14 mouse cellular contexts compared by ENCODE assay signal in genomic region chr3:104233366-104234312, GRCm38 (mm10). TPM values are rescaled to one million over a fixed set of nuclear protein-coding genes. Genes with fewer than 3 reads are reported as not detected.
DNase-seq lines count a peak whose midpoint lies in the region; ATAC-seq and TF ChIP-seq lines count a peak whose summit lies in the region.
"Had no signal": no experiment of that assay in that cellular context is flagged by ENCODE, and none has a peak within 500 bp of the region (broad histone marks: within the 10 kb centered on the region; RNA-seq: fewer than 3 reads in every experiment).

No protein-coding gene starts in this region.

- DNase-seq in kidney, adult 2 months: peak; percentile 45
- peak; percentile 12 for DNase-seq in fibroblast of lung, adult 2 months (ENCODE audit: low read depth)
- no peak for DNase-seq in B cell, adult 2 months
- no peak for DNase-seq in layer of hippocampus, adult 2 months (ENCODE audit: low spot score in 2 of 2)
- no peak for DNase-seq in ovary, postnatal 14 days (ENCODE audit: low spot score)
- DNase-seq: cerebellum, adult 11-12 months; left cerebral cortex, postnatal 4 days; thymus, postnatal 36 days had no signal

- H3K9me3 ChIP-seq in kidney, embryonic 16.5 days (ENCODE audit: low read length): no peaks in the 10 kb centered on the region
- H3K9me3 ChIP-seq in lung, embryonic 16.5 days (ENCODE audit: control insufficient read depth, low read length): no peaks in the 10 kb centered on the region
- H3K9me3 ChIP-seq: midbrain, embryonic 10.5 days had no signal

- ATAC-seq in kidney, embryonic 16.5 days (ENCODE audit: low FRiP score, low TSS enrichment): no peak
- peak; percentile 86 for ATAC-seq in lung, embryonic 16.5 days (ENCODE audit: low read depth)
- ATAC-seq: hindbrain, embryonic 16.5 days had no signal

- H3K79me2 ChIP-seq in C2C12 (ENCODE audit: control insufficient read depth, insufficient read depth): no peaks in the 10 kb centered on the region

- H3K36me3 ChIP-seq in kidney, adult 2 months (ENCODE audit: control insufficient read depth, insufficient read depth, low read length): no peaks in the 10 kb centered on the region
- no peaks in the 10 kb centered on the region for H3K36me3 ChIP-seq in kidney, embryonic 16.5 days (ENCODE audit: insufficient read depth, low read length)
- H3K36me3 ChIP-seq in C2C12 (ENCODE audit: control insufficient read depth, insufficient read depth): no peaks in the 10 kb centered on the region
- no peaks in the 10 kb centered on the region for H3K36me3 ChIP-seq in lung, embryonic 16.5 days (ENCODE audit: control insufficient read depth, insufficient read depth, low read length)
- H3K36me3 ChIP-seq: midbrain, embryonic 10.5 days had no signal

- H3ac ChIP-seq in C2C12 (ENCODE audit: control insufficient read depth, insufficient read length, low read depth): no peak overlapping the region

- no peaks in the 10 kb centered on the region for H3K27me3 ChIP-seq in kidney, adult 2 months (replicated peaks; ENCODE audit: control insufficient read depth, insufficient read depth, low read length)
- no peaks in the 10 kb centered on the region for H3K27me3 ChIP-seq in kidney, embryonic 16.5 days (ENCODE audit: insufficient read depth, low read length)
- H3K27me3 ChIP-seq in C2C12 (ENCODE audit: control insufficient read depth, insufficient read depth, insufficient read length): no peaks in the 10 kb centered on the region
- no peaks in the 10 kb centered on the region for H3K27me3 ChIP-seq in lung, embryonic 16.5 days (ENCODE audit: control insufficient read depth, insufficient read depth, low read depth, low read length)

- no peak overlapping the region for H3K9ac ChIP-seq in kidney, embryonic 16.5 days (replicated peaks; ENCODE audit: low read length)
- no peak overlapping the region for H3K9ac ChIP-seq in lung, embryonic 16.5 days (ENCODE audit: low read length)
- H3K9ac ChIP-seq: liver, embryonic 14.5 days had no signal

- TF ChIP-seq CTCF in kidney, adult 2 months (conservative IDR thresholded peaks at IDR 0.05; ENCODE audit: insufficient read depth, insufficient read length, low read depth, low read length): no peak
- TF ChIP-seq CTCF in C2C12 (IDR thresholded peaks at IDR 0.05; ENCODE audit: control insufficient read depth, insufficient read depth, insufficient read length): no peak
- no peak for TF ChIP-seq CTCF in layer of hippocampus, adult 2 months (conservative IDR thresholded peaks at IDR 0.05)

- H3K4me1 ChIP-seq in kidney, adult 2 months (ENCODE audit: control insufficient read depth, insufficient read depth, low read length): no peaks in the 10 kb centered on the region
- 0 out of 2 replicates have a peak, but pooled peaks cover 5% of the 10 kb centered on the region for H3K4me1 ChIP-seq in kidney, embryonic 16.5 days (ENCODE audit: insufficient read depth, low read length)
- peaks cover 7% of the 10 kb centered on the region for H3K4me1 ChIP-seq in lung, embryonic 16.5 days (replicated peaks; ENCODE audit: control insufficient read depth, insufficient read depth, low read length)

- TF ChIP-seq POLR2A in kidney, adult 2 months (IDR thresholded peaks at IDR 0.05; ENCODE audit: low read depth, low read length): no peak

- H3K27ac ChIP-seq in kidney, adult 2 months (ENCODE audit: insufficient read depth, low read depth, low read length): no peak overlapping the region
- no peak overlapping the region for H3K27ac ChIP-seq in kidney, embryonic 16.5 days (ENCODE audit: low read length)
- H3K27ac ChIP-seq in lung, embryonic 16.5 days (ENCODE audit: low read length): peak overlapping the region; percentile 51
- no peak overlapping the region for H3K27ac ChIP-seq in layer of hippocampus, adult 2 months
- H3K27ac ChIP-seq: liver, embryonic 14.5 days; midbrain, embryonic 10.5 days had no signal

- H3K4me3 ChIP-seq in kidney, adult 2 months (ENCODE audit: insufficient read depth, low read depth, low read length): no peak overlapping the region
- H3K4me3 ChIP-seq in kidney, embryonic 16.5 days (ENCODE audit: low read length): no peak overlapping the region
- no peak overlapping the region for H3K4me3 ChIP-seq in C2C12 (ENCODE audit: insufficient read depth, poor library complexity, severe bottlenecking)
- H3K4me3 ChIP-seq in lung, embryonic 16.5 days (ENCODE audit: low read length): no peak overlapping the region
- H3K4me3 ChIP-seq in layer of hippocampus, adult 2 months: no peak overlapping the region
- H3K4me3 ChIP-seq: midbrain, embryonic 10.5 days had no signal

- H3K4me2 ChIP-seq in kidney, embryonic 16.5 days (replicated peaks; ENCODE audit: low read depth, low read length): no peak overlapping the region
- no peak overlapping the region for H3K4me2 ChIP-seq in lung, embryonic 16.5 days (ENCODE audit: low read depth, low read length)

- H3K79me3 ChIP-seq in C2C12 (ENCODE audit: low read depth): no peaks in the 10 kb centered on the region

- 47% methylated on average over 7 of the region's 7 CpGs for WGBS in kidney, adult 2 months
- 61% methylated on average over 7 of the region's 7 CpGs for WGBS in kidney, embryonic 16.5 days
- 38% methylated on average over 7 of the region's 7 CpGs for WGBS in lung, embryonic 16.5 days

TF ChIP-seq in C2C12, 6 proteins besides CTCF, POLR2A, EP300 and RAD21:
- no peak for TF ChIP-seq USF1 (IDR thresholded peaks at IDR 0.05; ENCODE audit: low read depth)
- TF ChIP-seq CEBPB (IDR thresholded peaks at IDR 0.05; ENCODE audit: low read depth): peak; percentile 48

RNA-seq across cellular contexts. Expression of gene Magi3, which starts 13.5 kb away (rescaled TPM):
- 4.4 and 4.9 TPM in 2 replicates for polyA plus RNA-seq in kidney, adult 2 months (2012; rRNA removed)
- polyA plus RNA-seq in kidney, embryonic 16.5 days (2015; fragmentation: Nextera tagmentation; extraction: Ambion mirVana): 4.3 and 5.0 TPM in 2 replicates
- polyA plus RNA-seq in C2C12 (2012; fragmentation: generic; extraction: Trizol): 5.3 TPM
- 9.8 and 11.0 TPM in 2 replicates for polyA plus RNA-seq in lung, embryonic 16.5 days (2015; fragmentation: Nextera tagmentation; extraction: Ambion mirVana)
- 10 to 100 TPM; 30.7 to 33.6 TPM for total RNA-seq in layer of hippocampus, adult 2 months (2021)

Comparison
In these comparisons a context has a peak if more than half of its experiments do, and no peak if none do; other contexts are left out.
1. DNase-seq: peak in kidney, adult 2 months (single experiment) and fibroblast of lung, adult 2 months (single experiment); none in B cell, adult 2 months (0 of 2), layer of hippocampus, adult 2 months (0 of 2) and ovary, postnatal 14 days (single experiment).